Mouse (Mus musculus): ENCODE measurements at regions not wholly inside any gene's neighbourhood (a gene's known extent, or its start where the extent isn't known, plus 50 kb on each side); places are given as distances from the start of the nearest gene placed in this dataset.
A peak's percentile ranks its signal among the peaks of the same experiment; 100 is the strongest.
"Not testable (repeated sequence)": the region's sequence is repeated elsewhere in the genome, so short reads cannot be mapped to it uniquely, and the experiment has no call there.

DNA sequence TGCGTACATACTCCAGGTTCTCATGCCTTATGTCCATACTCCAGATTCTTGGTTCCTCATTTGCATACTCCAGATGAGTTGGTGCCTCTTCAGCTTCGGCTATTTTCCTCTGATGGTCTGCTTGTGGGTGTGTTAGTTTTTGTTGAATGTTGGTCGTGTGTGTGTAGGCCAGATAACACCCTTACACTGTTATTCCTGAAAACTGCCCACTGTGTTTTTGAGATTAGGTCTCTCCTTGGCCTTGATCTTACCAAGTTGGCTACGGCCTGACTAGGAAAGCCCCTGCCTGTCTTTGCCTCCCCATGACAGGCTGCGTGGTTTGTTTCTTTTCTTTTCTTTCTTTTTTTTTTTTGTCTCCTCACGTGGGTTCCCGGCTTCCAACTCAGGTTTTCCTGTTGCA is 95.4 kb upstream of the Mrps10 start:
- ATAC-seq (replicated peaks; ENCODE audit: low read depth, poor library complexity, severe bottlenecking): peak; percentile 76

DNA sequence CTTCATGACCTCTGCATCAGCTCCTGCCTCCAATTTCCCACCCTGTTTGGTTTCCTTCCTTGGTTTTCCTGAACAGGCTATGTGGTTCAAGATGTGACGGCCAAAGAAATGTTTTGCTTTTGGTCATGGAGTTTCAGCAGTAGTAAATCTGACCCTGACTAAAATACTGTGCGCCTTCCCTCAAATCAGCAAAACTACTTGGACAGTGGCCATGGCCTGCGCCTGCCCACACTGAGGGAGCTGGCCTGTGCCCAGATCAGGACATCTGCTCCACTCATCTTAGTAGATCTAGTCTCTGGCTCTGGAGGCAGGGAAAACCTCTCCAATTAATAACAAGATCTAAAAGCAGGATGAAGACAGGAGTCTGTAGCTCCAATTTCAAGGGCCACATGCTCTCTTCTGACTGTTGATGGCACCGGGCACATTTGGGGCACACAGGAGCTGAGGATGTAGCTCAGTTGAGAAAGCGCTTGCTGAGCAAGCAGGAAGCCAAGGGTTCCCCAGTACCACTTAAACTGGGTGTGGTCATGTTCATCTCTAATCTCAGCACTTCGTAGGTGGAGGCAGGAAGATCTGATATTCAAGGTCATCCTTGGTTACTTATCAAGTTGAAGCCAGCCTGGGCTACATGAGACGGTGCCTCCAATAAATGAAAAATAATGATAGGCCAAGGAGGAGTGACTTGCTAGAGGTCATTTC is 96.6 kb upstream of the Mrps10 start:
- no peak for ATAC-seq (replicated peaks; ENCODE audit: low read depth, poor library complexity, severe bottlenecking)

DNA sequence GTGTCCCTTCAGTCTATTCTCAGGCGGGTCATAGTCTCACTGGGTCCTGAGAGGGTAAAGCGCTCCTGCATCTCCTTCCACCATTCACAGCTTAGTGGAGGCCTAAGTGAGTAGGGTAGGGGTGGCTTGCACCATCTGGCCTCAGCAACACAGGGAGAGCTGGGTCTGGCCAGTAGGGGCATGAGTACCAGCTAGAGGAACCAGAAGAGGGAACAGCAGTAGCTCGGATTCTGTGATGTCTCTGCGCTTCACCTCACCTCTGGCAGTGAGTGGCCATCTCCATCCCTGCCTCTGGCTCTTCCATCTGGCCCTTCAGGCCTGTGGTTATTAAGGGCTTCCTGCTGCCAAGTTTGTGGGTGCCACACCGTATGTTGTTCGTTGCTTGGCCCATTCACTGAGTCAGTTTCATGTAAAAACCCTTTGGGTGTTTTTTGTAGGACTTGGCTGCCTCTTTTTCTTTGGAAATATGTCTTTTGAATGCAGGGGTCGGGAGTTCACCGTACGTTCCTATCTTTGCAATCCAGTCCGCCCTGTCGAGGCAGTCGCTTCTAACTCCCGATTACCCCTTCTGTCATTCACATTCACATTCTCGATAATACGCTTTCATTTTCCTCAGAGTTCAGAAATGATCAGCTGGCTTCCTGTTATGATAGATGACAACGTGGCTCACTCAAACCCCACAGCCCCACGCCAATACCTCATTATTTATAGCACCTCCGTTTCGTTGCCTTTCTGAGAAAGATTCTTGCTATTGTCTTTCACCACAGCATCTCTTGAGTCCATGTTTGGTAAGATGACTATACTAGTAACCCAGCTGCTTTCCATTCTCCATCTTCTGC is 99.4 kb upstream of the Mrps10 start:
- ATAC-seq (replicated peaks; ENCODE audit: low read depth, poor library complexity, severe bottlenecking): no peak

DNA sequence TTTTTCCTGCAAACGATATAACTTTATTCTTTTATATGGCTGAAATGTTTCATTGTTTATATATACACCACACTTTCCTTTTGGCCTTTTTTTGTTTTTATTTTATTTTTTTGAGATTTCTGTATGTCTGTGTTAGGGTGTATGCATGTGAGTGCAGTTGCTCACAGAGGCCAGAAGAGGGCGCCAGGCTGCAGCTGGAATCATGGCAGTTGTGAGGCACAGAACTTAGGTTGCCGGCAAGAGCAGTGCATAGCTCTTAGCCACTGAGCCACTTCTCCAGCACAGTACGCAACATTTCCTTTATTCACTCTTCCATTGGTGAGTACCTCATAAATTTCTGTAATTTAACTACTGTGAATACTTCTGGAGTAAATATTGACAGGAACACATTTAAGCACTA is 100.8 kb upstream of the Mrps10 start:
- no peak for ATAC-seq (replicated peaks; ENCODE audit: low read depth, poor library complexity, severe bottlenecking)

DNA sequence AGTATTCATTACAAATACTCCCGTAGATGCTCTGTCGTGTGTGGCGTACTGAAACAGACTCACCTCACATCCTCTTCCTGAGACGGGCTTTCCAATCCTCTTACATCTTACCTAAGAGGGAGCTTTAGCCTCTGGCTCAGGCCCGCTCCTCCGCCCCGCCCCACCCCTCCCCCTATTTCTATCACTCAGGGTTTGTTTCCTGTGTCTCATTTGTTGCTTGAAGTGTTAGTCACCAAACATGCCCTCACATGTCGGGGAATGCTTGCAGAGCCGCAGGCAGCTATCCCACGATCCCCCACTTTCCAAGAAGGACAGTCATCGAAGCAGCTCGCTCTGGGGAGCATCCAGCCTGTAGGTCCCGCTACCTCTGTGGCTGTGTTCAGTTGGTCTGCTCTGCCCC is 101.6 kb upstream of the Mrps10 start:
- ATAC-seq (replicated peaks; ENCODE audit: low read depth, poor library complexity, severe bottlenecking): no peak

DNA sequence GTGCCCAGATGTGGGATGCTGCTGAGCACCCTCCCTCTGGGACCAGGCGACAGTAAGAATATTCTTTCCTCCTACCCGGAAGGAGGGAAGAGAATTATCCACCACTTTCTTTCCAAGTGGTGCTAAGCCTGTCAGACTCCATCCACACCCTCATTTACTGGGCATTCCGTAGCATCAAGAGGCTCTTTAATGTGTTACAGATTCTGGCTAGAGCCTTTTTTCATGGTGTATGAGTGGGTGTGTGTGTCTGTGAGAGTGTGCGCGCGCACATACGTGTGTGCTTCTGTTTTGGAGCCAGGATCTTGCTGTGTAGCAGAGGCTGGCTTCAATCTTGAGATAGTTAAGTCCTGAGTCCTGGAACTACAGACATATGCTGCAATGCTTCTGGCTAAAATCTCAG is 102.4 kb upstream of the Mrps10 start:
- no peak for ATAC-seq (replicated peaks; ENCODE audit: low read depth, poor library complexity, severe bottlenecking)

DNA sequence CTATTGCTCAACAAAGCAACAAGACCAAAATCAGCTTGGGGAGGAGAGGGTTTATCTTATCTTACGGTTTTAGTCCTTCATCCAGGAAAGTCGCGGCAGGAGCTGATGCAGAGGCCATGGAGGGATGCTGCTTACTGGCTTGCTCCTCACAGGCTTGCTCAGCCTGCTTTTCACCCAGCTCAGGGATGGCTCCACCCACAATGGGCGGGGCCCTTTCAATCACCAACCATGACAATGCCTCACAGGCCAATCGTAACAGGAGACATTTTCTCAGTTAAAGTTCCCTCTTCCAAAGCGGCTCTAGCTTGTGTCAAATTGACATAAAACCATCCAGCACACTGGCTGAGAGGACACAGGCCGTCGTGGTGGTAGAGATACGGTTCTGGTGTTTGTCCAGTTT is 105.7 kb upstream of the Mrps10 start:
- ATAC-seq (replicated peaks; ENCODE audit: low read depth, poor library complexity, severe bottlenecking): no peak

DNA sequence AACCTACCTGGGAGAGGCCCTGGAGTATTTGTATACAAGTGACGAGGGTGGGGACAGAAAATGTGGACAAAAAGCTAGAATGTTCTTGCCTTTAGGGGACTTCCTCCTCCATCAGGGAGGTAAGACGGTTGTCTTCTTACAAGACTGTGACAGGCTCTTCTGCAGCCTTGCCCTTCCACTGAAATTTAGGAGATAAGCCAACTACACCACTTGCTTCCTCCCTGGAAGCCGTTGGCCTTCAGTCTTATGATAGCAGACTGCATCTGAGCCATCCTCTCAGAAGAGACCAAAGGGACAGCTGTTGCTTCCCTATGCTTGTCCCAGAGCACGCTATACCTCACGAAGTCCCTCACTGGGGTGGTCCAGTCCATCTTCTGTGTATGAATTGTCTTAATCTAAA is 106.5 kb upstream of the Mrps10 start:
- ATAC-seq (replicated peaks; ENCODE audit: low read depth, poor library complexity, severe bottlenecking): no peak

DNA sequence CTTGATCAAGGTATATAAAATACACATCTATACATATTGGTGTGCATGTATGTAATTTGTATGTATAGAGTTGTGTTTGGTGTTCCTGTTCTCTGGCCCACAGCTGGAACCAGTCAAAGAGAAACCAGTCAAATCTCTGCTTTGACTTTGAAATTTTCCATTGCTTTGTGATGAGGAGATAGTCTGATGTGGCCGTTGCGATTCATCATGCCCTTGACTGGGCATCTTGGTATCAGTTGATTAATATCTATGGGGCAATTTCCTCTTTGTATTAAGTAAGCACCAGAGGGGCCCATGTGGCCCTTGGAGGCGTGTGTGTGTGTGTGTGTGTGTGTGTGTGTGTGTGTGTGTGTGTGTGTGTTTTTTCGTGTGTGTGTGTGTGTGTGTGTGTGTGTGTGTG is 107.7 kb upstream of the Mrps10 start:
- ATAC-seq (replicated peaks; ENCODE audit: low read depth, poor library complexity, severe bottlenecking): peak; percentile 73

DNA sequence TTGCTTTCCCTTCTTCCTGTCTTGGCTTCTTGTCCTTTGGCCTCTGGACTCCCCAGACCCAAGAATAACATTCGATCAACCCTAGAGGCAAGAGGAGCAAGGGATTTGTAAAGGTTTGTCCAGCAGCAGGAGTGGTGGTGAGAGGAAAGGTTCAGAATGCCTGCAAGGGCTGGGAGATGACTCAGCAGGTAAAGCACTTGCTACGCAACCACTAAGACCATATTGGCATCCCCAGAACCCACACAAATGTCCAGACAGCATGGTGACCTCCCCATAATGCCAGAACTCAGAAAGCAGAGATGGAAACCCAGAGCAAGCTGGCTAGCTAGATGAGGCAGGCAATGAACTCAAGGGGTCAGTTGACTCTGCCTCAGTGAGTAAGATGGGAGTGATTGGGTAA is 110.4 kb upstream of the Mrps10 start:
- ATAC-seq (replicated peaks; ENCODE audit: low read depth, poor library complexity, severe bottlenecking): no peak

DNA sequence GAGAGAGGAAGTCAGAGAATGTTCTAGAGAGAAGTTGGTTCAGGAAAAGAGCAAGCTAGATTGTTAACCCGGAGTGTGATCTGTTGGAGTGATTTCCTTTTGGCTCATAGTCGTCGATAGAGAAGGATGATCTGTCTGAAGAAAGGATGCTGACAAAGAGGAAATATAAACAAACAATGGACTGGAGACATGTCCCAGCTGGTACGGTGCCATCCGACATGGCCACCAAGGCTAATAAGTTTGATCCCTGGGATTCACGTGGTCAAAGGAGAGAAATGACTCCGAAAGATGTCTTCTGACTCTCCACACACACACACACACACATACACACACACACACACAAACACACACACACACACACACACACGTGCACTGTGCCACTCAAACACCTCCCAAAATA is 113.5 kb upstream of the Mrps10 start:
- ATAC-seq (replicated peaks; ENCODE audit: low read depth, poor library complexity, severe bottlenecking): no peak

DNA sequence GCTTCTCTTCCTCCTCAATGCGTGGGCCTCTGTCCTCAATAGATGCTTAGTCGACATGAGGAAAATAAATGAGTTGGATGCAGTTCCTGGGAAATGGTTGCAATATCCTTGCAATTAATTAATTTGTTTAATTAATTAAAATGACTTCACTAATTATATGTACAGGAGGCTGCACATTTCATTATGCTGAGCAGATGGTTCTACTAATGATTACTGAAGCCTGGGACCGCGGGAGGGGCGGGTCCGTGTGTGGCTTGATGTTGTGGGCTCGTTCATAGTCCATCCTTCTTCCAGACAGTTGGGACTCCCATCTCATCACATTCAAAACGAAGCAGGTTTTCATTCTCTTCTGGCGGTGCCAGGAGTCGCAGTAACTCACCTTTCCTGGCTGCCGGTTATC is 114.7 kb upstream of the Mrps10 start:
- ATAC-seq (replicated peaks; ENCODE audit: low read depth, poor library complexity, severe bottlenecking): no peak

DNA sequence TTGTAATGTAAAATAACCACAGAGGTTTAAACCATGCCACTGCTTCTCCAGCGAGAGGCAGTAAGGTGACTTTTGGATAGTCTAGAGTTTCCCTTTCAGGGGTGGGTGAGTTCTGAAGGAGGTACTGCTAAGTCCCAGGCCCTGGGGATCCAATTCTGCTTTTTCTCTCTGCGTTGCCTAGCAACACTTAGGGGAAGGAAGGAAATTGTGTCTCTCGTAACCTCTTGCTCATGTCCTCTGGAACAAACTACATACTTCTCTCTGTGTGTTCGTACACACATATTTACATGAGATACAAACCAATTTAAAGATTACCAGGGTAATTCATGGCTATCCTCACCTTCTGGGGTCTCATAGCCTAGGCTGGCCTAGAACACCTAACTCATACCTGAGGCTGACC is 118.7 kb upstream of the Mrps10 start:
- ATAC-seq (replicated peaks; ENCODE audit: low read depth, poor library complexity, severe bottlenecking): peak; percentile 76

DNA sequence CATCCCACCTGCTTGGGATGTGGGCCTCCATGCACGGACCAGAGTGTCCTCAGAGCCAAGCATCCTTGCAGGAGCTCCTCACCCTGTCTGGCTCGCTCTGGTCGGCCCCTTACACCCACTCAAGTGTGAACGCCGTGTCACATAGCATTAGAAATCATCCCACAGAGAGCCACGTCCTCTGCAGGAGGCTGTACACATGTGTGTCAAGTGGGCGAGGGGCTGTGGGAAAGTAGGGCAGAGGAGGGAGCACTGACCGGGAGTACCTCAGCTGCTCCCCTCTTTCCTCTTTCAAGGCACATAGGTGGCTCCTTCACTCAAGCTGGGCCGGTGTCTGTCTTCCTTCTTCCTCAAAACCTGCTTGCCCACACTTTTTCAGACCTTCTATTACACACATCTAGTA is 119.5 kb upstream of the Mrps10 start:
- ATAC-seq (replicated peaks; ENCODE audit: low read depth, poor library complexity, severe bottlenecking): no peak

DNA sequence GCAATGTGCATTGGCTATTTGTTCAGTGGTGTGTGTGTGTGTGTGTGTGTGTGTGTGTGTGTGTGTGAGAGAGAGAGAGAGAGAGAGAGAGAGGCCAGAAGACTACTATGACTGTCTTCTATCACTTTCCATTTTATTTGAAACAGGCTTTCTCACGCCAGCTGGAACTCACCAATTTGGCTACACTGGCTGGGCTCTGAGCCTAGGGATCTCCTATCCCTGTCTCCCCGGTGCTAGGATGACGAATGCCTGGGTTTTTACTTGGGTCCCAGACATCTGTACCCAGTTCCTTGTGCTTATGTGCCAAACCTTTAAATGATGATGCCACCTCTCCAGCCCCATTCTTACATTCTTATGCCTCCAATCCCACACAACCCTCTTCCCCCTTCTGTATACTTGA is 120.6 kb upstream of the Mrps10 start:
- ATAC-seq (replicated peaks; ENCODE audit: low read depth, poor library complexity, severe bottlenecking): no peak

DNA sequence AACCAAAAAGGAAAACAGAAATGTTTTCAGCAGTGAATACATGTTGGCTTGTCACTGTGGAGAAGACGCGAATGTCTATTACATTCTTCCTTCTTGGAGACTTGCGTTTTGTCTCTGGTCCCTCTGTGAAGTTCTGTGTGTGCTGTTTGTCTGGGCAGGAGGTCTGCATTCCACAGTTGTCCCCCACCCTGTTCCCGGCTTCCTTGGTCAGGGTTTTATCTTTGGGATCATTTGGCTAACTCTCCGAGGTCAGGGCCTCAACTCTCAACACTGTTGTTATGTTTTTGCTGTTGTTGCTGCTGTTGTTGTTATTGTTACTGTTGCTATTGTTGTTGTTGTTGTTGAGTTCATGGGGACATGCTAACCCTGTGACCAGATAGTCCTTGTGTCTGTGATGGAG is 121.2 kb upstream of the Mrps10 start:
- no peak for ATAC-seq (replicated peaks; ENCODE audit: low read depth, poor library complexity, severe bottlenecking)

DNA sequence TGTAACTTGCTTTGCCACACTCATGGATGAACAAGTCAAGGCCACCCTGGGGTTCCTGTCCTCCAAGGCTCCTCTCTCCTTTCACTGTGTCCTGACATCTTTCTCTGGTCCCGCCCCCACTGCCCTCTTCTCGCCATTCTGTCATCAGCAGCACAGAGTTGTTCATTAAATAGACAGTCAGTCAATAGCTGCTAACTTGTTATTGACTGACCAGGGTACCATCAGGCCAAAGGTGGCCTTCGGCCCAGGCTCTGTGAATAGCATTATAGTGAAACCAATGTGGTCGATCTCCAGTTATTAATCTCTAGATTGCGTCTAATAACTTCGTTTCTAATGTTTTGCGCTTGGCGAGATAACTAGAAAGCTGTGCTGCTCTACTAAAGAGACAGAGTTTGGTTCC is 122.1 kb upstream of the Mrps10 start:
- ATAC-seq (replicated peaks; ENCODE audit: low read depth, poor library complexity, severe bottlenecking): no peak

DNA sequence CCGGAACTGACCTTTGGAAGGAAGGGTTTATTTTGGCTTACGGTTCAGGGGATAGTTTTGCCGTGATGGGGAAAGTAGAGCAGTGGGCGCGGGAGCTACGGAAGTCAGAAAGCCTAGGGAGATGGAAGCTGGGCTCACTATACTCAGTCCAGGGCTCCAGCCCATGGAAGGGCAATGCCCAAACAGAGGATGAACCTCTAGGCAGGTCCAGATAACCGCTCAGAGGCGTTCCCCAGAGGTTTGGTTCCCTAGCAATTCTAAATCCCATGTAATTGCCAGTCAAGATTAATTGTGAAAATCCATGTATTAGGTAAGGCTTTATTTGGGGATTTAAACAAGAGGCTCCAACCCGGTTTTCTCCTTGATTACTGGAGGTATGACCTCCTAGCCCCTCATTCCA is 123.1 kb upstream of the Mrps10 start:
- ATAC-seq (replicated peaks; ENCODE audit: low read depth, poor library complexity, severe bottlenecking): no peak

DNA sequence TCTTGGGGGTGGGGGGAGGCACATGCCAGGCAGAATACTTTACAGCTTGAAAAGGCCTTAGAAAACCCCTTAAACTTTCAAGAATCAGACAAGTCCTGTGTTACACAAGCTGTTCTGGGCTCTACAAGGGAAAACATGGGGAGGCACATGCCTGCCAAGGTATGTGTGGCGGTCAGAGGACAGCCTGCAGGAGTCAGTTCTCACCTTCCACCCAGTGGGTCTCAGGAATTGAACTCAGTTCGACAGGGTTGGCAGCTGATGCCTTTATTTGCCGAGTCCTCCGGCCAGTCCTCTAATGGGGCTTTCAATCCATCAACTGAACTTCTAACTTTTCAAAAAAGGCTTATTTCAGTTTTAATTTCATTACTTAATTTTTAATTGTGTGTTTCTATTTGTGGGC is 129.6 kb upstream of the Mrps10 start:
- no peak for ATAC-seq (replicated peaks; ENCODE audit: low read depth, poor library complexity, severe bottlenecking)

DNA sequence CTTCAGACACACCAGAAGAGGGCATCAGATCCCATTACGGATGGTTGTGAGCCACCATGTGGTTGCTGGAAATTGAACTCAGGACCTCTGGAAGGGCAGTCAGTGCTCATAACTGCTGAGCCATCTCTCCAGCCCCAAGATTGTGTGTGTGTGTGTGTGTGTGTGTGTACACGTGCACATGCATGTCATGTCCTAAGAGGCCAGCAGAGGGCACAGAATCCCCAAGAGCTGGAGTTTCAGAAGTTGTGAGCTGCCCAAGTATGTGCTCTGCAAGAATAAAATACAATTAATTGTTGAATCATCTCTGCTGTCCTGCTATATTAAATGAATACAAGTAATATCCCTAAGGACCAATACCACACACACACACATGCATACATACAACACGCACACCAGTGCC is 130.8 kb upstream of the Mrps10 start:
- not testable (repeated sequence) for ATAC-seq (replicated peaks; ENCODE audit: low read depth, poor library complexity, severe bottlenecking)

DNA sequence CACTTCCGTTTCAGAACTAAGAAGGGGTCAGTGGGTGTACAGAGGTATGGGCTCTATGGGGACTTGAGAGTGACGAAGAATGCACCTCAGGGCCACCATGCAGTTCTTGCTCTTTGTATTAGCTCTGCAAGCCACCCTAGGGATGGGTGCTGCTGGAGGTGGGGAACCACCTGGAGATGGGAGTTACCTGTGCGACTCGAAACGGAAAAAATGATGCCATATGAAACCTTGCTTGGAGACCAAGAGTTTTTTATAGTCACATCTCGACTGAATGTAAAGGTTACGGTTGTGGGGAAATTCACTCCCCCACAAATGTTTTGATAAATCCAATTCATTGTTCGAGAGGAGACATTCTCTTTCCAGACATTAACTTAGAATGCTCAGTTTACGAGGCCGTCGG is 134.3 kb upstream of the Mrps10 start:
- no peak for ATAC-seq (replicated peaks; ENCODE audit: low read depth, poor library complexity, severe bottlenecking)

Measured in common myeloid progenitor, adult 5-6 weeks (primary cell).